Mouse (Mus musculus) hindbrain, postnatal 0 days (tissue): Measurements from ENCODE around the gene Ncor2. TPM values are rescaled to one million over a fixed set of nuclear protein-coding genes. Genes with fewer than 3 reads are reported as not detected.

Source experiments
- ATAC-seq: fragments of 200-750 bp; cut with Nextera tagmentation; 2 replicates; pipeline ENCODE4 v1.8.0; 2017; ENCODE audit warnings: mild to moderate bottlenecking, moderate TSS enrichment, moderate library complexity
- DNase-seq: peaks from one replicate; pipeline ENCODE4 v3.0.0-alpha.2; 2015; ENCODE audit warnings: low spot score
- H3K27ac ChIP-seq: fragments of 300-500 bp; sonication (generic); 2 replicates; pipeline ENCODE4 v1.5.1; 2014; ENCODE audit warnings: mild to moderate bottlenecking
- H3K27me3 ChIP-seq: fragments of 300-500 bp; sonication (generic); 2 replicates; pipeline ENCODE4 v1.6.1; 2014; ENCODE audit warnings: low read length, mixed read lengths; ENCODE audit not compliant: insufficient read depth
- H3K36me3 ChIP-seq: fragments of 300-500 bp; sonication (generic); 2 replicates; pipeline ENCODE4 v1.6.1; 2014; ENCODE audit warnings: low read length, mixed read lengths; ENCODE audit not compliant: insufficient read depth
- H3K4me1 ChIP-seq: fragments of 300-500 bp; sonication (generic); 2 replicates; pipeline ENCODE4 v1.6.1; 2014; ENCODE audit warnings: antibody characterized with exemption, low read length, mixed read lengths; ENCODE audit not compliant: insufficient read depth
- H3K4me2 ChIP-seq: fragments of 300-500 bp; sonication (generic); 2 replicates; pipeline ENCODE4 v1.6.1; 2014; ENCODE audit warnings: low read depth, mild to moderate bottlenecking, low read length, moderate library complexity, mixed read lengths
- H3K4me3 ChIP-seq: fragments of 300-500 bp; sonication (generic); 2 replicates; pipeline ENCODE4 v1.5.1; 2014; ENCODE audit warnings: low read length
- H3K9ac ChIP-seq: fragments of 300-500 bp; sonication (generic); replicated peaks from 2 replicates; pipeline ENCODE4 v1.6.1; 2014; ENCODE audit warnings: mild to moderate bottlenecking, low read length, moderate library complexity, mixed read lengths
- H3K9me3 ChIP-seq: fragments of 300-500 bp; sonication (generic); 2 replicates; pipeline ENCODE4 v1.6.1; 2016; ENCODE audit warnings: low read length, mixed read lengths
- CTCF ChIP-seq: IDR thresholded peaks from 2 replicates; pipeline ENCODE4 v1.5.1; 2016; ENCODE audit warnings: antibody characterized with exemption, control low read depth, low read depth
- WGBS: fragments of 180-500 bp; shearing (Covaris S2); extraction: QIAGEN DNeasy Blood & Tissue Kit; methylation state at CpG from one replicate; pipeline ENCODE4 v1.1.7; 2014; 5-methylcytosine and 5-hydroxymethylcytosine counted together
- polyA plus RNA-seq: library from polyadenylated mRNA; unstranded; fragments of >200 nt; fragmentation: Nextera tagmentation; extraction: Ambion mirVana; gene quantifications from 2 replicates; pipeline ENCODE4 v1.2.1, GENCODE M21; 2015
- total RNA-seq: library from RNA; depleted of rRNA; stranded (reverse); fragments of >200 nt; gene quantifications from 2 replicates; pipeline ENCODE4 v1.2.3, GENCODE M21; 2014

Gene Ncor2
- total and polyA plus RNA-seq, 2 experiments from 2014 or later, result 22.7 to 35.4 TPM

GRCm38 (mm10) chr5:125072425-125072824, 106.6 kb downstream of the Ncor2 start:
- no peak for DNase-seq
- Histone ChIP-seq H3K4me2 (no peak overlapping the region), H3K4me1 (peaks cover 9% of the 10 kb centered on the region), H3K27me3 (no peaks in the 10 kb centered on the region), H3K36me3 (peaks cover 21% of the 10 kb centered on the region; the same call in 1 of the 2 replicates), H3K9me3 (no peaks in the 10 kb centered on the region), H3K4me3 (no peak overlapping the region), H3K9ac (no peak overlapping the region), H3K27ac (no peak overlapping the region)
- WGBS, result 76% methylated on average over 7 of the region's 7 CpGs
- no peak for ATAC-seq
- no peak for TF ChIP-seq CTCF

GRCm38 (mm10) chr5:125071919-125072318, 107.1 kb downstream of the Ncor2 start:
- H3K4me2 ChIP-seq, result no peak overlapping the region
- H3K9me3 ChIP-seq, result no peaks in the 10 kb centered on the region
- no peaks in the 10 kb centered on the region for H3K27me3 ChIP-seq
- no peak for ATAC-seq
- no peak for DNase-seq
- peaks cover 21% of the 10 kb centered on the region; the same call in 1 of the 2 replicates for H3K36me3 ChIP-seq
- H3K4me3 ChIP-seq, result no peak overlapping the region
- H3K4me1 ChIP-seq, result peaks cover 9% of the 10 kb centered on the region
- no peak overlapping the region for H3K9ac ChIP-seq
- no peak for TF ChIP-seq CTCF
- no peak overlapping the region for H3K27ac ChIP-seq
- WGBS, result 78% methylated on average over 4 of the region's 4 CpGs

GRCm38 (mm10) chr5:125070399-125070798, 108.6 kb downstream of the Ncor2 start:
- Histone ChIP-seq H3K4me3 (no peak overlapping the region), H3K4me1 (peaks cover 9% of the 10 kb centered on the region), H3K27me3 (no peaks in the 10 kb centered on the region), H3K9me3 (no peaks in the 10 kb centered on the region), H3K9ac (no peak overlapping the region), H3K4me2 (no peak overlapping the region), H3K27ac (peak overlapping the region; percentile 48; the same call in 1 of the 2 replicates), H3K36me3 (peaks cover 28% of the 10 kb centered on the region; the same call in 1 of the 2 replicates)
- TF ChIP-seq CTCF, result no peak
- ATAC-seq, result no peak
- 52% methylated on average over 2 of the region's 2 CpGs for WGBS
- peak; percentile 60 for DNase-seq

- peak; percentile 21; the same call in 1 of the 2 replicates for ATAC-seq
- Histone ChIP-seq H3K36me3 (peaks cover 32% of the 10 kb centered on the region; the same call in 1 of the 2 replicates), H3K4me2 (no peak overlapping the region), H3K9me3 (no peaks in the 10 kb centered on the region), H3K27me3 (no peaks in the 10 kb centered on the region), H3K27ac (peak overlapping the region; percentile 48; the same call in 1 of the 2 replicates), H3K4me1 (peaks cover 9% of the 10 kb centered on the region), H3K4me3 (no peak overlapping the region), H3K9ac (no peak overlapping the region; the same call in 1 of the 2 replicates)
- 53% methylated on average over 5 of the region's 5 CpGs for whole genome bisulfite sequencing
- TF ChIP-seq CTCF, result peak; percentile 13; the same call in 1 of the 2 replicates
- no peak for DNase-seq
Observed at GRCm38 (mm10) chr5:125069916-125070315, 109.1 kb downstream of the Ncor2 start.

- Histone ChIP-seq H3K36me3 (peaks cover 36% of the 10 kb centered on the region; the same call in 1 of the 2 replicates), H3K9ac (no peak overlapping the region), H3K27ac (peak overlapping the region; percentile 48; the same call in 1 of the 2 replicates), H3K4me2 (no peak overlapping the region), H3K9me3 (no peaks in the 10 kb centered on the region), H3K27me3 (no peaks in the 10 kb centered on the region), H3K4me1 (peaks cover 9% of the 10 kb centered on the region), H3K4me3 (no peak overlapping the region)
- DNase-seq, result peak; percentile 46
- TF ChIP-seq CTCF, result no peak
- 44% methylated on average over 5 of the region's 5 CpGs for WGBS
- ATAC-seq, result peak; percentile 14; the same call in 1 of the 2 replicates
Observed at GRCm38 (mm10) chr5:125069426-125069825, 109.6 kb downstream of the Ncor2 start.

GRCm38 (mm10) chr5:125068371-125068951, 110.6 kb downstream of the Ncor2 start:
- no peak overlapping the region for H3K4me3 ChIP-seq
- H3K4me1 ChIP-seq, result peaks cover 9% of the 10 kb centered on the region
- H3K4me2 ChIP-seq, result no peak overlapping the region
- no peak overlapping the region; the same call in 1 of the 2 replicates for H3K9ac ChIP-seq
- no peaks in the 10 kb centered on the region for H3K27me3 ChIP-seq
- no peaks in the 10 kb centered on the region for H3K9me3 ChIP-seq
- ATAC-seq, result no peak
- TF ChIP-seq CTCF, result no peak
- H3K36me3 ChIP-seq, result peaks cover 30% of the 10 kb centered on the region; the same call in 1 of the 2 replicates
- peak overlapping the region; percentile 48; the same call in 1 of the 2 replicates for H3K27ac ChIP-seq
- WGBS, result 33% methylated on average over 16 of the region's 16 CpGs
- DNase-seq, result no peak

- Histone ChIP-seq H3K4me2 (no peak overlapping the region), H3K9me3 (no peaks in the 10 kb centered on the region), H3K4me1 (peaks cover 9% of the 10 kb centered on the region), H3K36me3 (peaks cover 27% of the 10 kb centered on the region; the same call in 1 of the 2 replicates), H3K27me3 (no peaks in the 10 kb centered on the region), H3K27ac (0 out of 2 replicates have a peak overlapping the region, but pooled peaks have one; percentile 48), H3K9ac (no peak overlapping the region), H3K4me3 (no peak overlapping the region)
- 85% methylated on average over 14 of the region's 14 CpGs for WGBS
- ATAC-seq, result no peak
- TF ChIP-seq CTCF, result no peak
- no peak for DNase-seq
Observed at GRCm38 (mm10) chr5:125067673-125068072, 111.3 kb downstream of the Ncor2 start.
